Mouse (Mus musculus): Measurements from ENCODE around the gene Nsd1. TPM values are rescaled to one million over a fixed set of nuclear protein-coding genes. Genes with fewer than 3 reads are reported as not detected.

Nsd1 gene
- total and polyA plus RNA-seq, 2 experiments from 2014 or later = 48.2 to 104 TPM

- Histone ChIP-seq H3K27me3 (ENCODE audit: insufficient read depth, low read length) (no peaks in the 10 kb centered on the region), H3K9ac (peak overlapping the region; percentile 88), H3K9me3 (ENCODE audit: low read length) (no peaks in the 10 kb centered on the region), H3K27ac (ENCODE audit: low read depth, low read length) (peak overlapping the region; percentile 73), H3K4me2 (ENCODE audit: low read depth) (peak overlapping the region; percentile 90), H3K36me3 (ENCODE audit: insufficient read depth) (peaks cover 34% of the 10 kb centered on the region), H3K4me1 (ENCODE audit: insufficient read depth) (peaks cover 15% of the 10 kb centered on the region; the same call in 1 of the 2 replicates), H3K4me3 (ENCODE audit: low read depth, low read length) (peak overlapping the region; percentile 88)
- WGBS = under 1% methylated on average over 31 of the region's 31 CpGs
- TF ChIP-seq CTCF (IDR thresholded peaks at IDR 0.05; ENCODE audit: low read depth) = peak; percentile 57
- ATAC-seq (peak; percentile 49), DNase-seq (peak; percentile 63)
Measured at GRCm38 (mm10) chr13:55322130-55322825, 112.7 kb downstream of the Nsd1 start.

GRCm38 (mm10) chr13:55325596-55325995, 116.0 kb downstream of the Nsd1 start:
- DNase-seq = no peak

GRCm38 (mm10) chr13:55327169-55327568, 117.6 kb downstream of the Nsd1 start:
- ATAC-seq (peak; percentile 4), DNase-seq (peak; percentile 11)
- no peaks in the 10 kb centered on the region for H3K9me3 ChIP-seq (ENCODE audit: low read length)
- WGBS = 56% methylated on average over 4 of the region's 4 CpGs
- peak overlapping the region; percentile 80 for H3K27ac ChIP-seq (ENCODE audit: low read depth, low read length)
- no peaks in the 10 kb centered on the region for H3K27me3 ChIP-seq (ENCODE audit: insufficient read depth, low read length)
- peaks cover 11% of the 10 kb centered on the region; the same call in 1 of the 2 replicates for H3K4me1 ChIP-seq (ENCODE audit: insufficient read depth)
- peak overlapping the region; percentile 15; the same call in 1 of the 2 replicates for H3K4me2 ChIP-seq (ENCODE audit: low read depth)
- no peak for TF ChIP-seq CTCF (IDR thresholded peaks at IDR 0.05; ENCODE audit: low read depth)
- H3K4me3 ChIP-seq (ENCODE audit: low read depth, low read length) = no peak overlapping the region
- H3K9ac ChIP-seq = 0 out of 2 replicates have a peak overlapping the region, but pooled peaks have one; percentile 11
- H3K36me3 ChIP-seq (ENCODE audit: insufficient read depth) = peaks cover 21% of the 10 kb centered on the region

More at GRCm38 (mm10) chr13:55325596-55325995, 116.0 kb downstream of the Nsd1 start:
- Histone ChIP-seq H3K4me3 (ENCODE audit: low read depth, low read length) (no peak overlapping the region), H3K9ac (no peak overlapping the region), H3K4me1 (ENCODE audit: insufficient read depth) (peaks cover 15% of the 10 kb centered on the region; the same call in 1 of the 2 replicates), H3K27me3 (ENCODE audit: insufficient read depth, low read length) (no peaks in the 10 kb centered on the region), H3K36me3 (ENCODE audit: insufficient read depth) (peaks cover 21% of the 10 kb centered on the region), H3K4me2 (ENCODE audit: low read depth) (no peak overlapping the region), H3K9me3 (ENCODE audit: low read length) (no peaks in the 10 kb centered on the region), H3K27ac (ENCODE audit: low read depth, low read length) (no peak overlapping the region)
- TF ChIP-seq CTCF (IDR thresholded peaks at IDR 0.05; ENCODE audit: low read depth) = no peak
- ATAC-seq = no peak
- whole genome bisulfite sequencing = 86% methylated on average over 11 of the region's 11 CpGs

- H3K9me3 ChIP-seq (ENCODE audit: low read length) = no peaks in the 10 kb centered on the region
Measured at GRCm38 (mm10) chr13:55327633-55328032, 118.1 kb downstream of the Nsd1 start.

DNA sequence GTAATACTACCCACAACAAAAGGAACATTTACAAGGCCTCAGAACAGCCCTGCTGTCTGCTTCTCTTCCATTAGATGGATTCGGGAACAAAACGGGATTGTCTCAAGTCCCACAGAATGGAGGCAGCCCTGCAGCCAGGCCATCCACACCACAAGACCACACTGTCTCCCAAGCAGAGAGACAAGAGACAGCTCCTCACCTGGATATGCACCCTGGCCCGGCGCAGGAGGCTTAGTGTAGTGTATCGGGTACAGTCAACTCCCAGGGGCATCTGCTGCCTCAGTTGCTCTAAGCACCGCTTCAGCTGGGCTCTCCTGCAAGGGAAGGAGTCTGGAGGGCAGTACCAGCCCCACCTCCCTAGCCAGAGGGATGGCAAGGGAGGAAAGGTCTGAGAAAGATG, 118.6 kb downstream of the Nsd1 start:
- H3K9ac ChIP-seq = no peak overlapping the region
- WGBS = 84% methylated on average over 6 of the region's 6 CpGs

More at GRCm38 (mm10) chr13:55327633-55328032, 118.1 kb downstream of the Nsd1 start:
- peaks cover 10% of the 10 kb centered on the region; the same call in 1 of the 2 replicates for H3K4me1 ChIP-seq (ENCODE audit: insufficient read depth)
- peak overlapping the region; percentile 95; the same call in 1 of the 2 replicates for H3K4me2 ChIP-seq (ENCODE audit: low read depth)
- WGBS = 22% methylated on average over 8 of the region's 8 CpGs
- H3K4me3 ChIP-seq (ENCODE audit: low read depth, low read length) = no peak overlapping the region
- DNase-seq (peak; percentile 93), ATAC-seq (peak; percentile 77)
- peak; percentile 94 for TF ChIP-seq CTCF (IDR thresholded peaks at IDR 0.05; ENCODE audit: low read depth)
- H3K9ac ChIP-seq = no peak overlapping the region
- H3K27me3 ChIP-seq (ENCODE audit: insufficient read depth, low read length) = no peaks in the 10 kb centered on the region
- peaks cover 21% of the 10 kb centered on the region for H3K36me3 ChIP-seq (ENCODE audit: insufficient read depth)
- peak overlapping the region; percentile 80 for H3K27ac ChIP-seq (ENCODE audit: low read depth, low read length)

GRCm38 (mm10) chr13:55328641-55329040, 119.1 kb downstream of the Nsd1 start:
- H3K9ac ChIP-seq = no peak overlapping the region
- H3K4me3 ChIP-seq (ENCODE audit: low read depth, low read length) = no peak overlapping the region
- peaks cover 5% of the 10 kb centered on the region; the same call in 1 of the 2 replicates for H3K4me1 ChIP-seq (ENCODE audit: insufficient read depth)
- H3K36me3 ChIP-seq (ENCODE audit: insufficient read depth) = peaks cover 19% of the 10 kb centered on the region
- no peak for TF ChIP-seq CTCF (IDR thresholded peaks at IDR 0.05; ENCODE audit: low read depth)
- no peak for DNase-seq
- no peaks in the 10 kb centered on the region for H3K9me3 ChIP-seq (ENCODE audit: low read length)
- H3K27ac ChIP-seq (ENCODE audit: low read depth, low read length) = no peak overlapping the region
- no peaks in the 10 kb centered on the region for H3K27me3 ChIP-seq (ENCODE audit: insufficient read depth, low read length)
- peak overlapping the region; percentile 95 for H3K4me2 ChIP-seq (ENCODE audit: low read depth)
- ATAC-seq = no peak
- 71% methylated on average over 4 of the region's 4 CpGs for WGBS

More for the DNA sequence above, 118.6 kb downstream of the Nsd1 start:
- no peak for DNase-seq
- Histone ChIP-seq H3K27me3 (ENCODE audit: insufficient read depth, low read length) (no peaks in the 10 kb centered on the region), H3K27ac (ENCODE audit: low read depth, low read length) (no peak overlapping the region), H3K4me3 (ENCODE audit: low read depth, low read length) (no peak overlapping the region), H3K4me1 (ENCODE audit: insufficient read depth) (peaks cover 5% of the 10 kb centered on the region; the same call in 1 of the 2 replicates), H3K36me3 (ENCODE audit: insufficient read depth) (peaks cover 21% of the 10 kb centered on the region), H3K9me3 (ENCODE audit: low read length) (no peaks in the 10 kb centered on the region), H3K4me2 (ENCODE audit: low read depth) (peak overlapping the region; percentile 95; the same call in 1 of the 2 replicates)
- no peak for TF ChIP-seq CTCF (IDR thresholded peaks at IDR 0.05; ENCODE audit: low read depth)
- no peak for ATAC-seq

All from forebrain, postnatal 0 days (tissue).